Mouse (Mus musculus) cerebellum, postnatal 36 days (tissue): ENCODE data around the gene Olfr43.

Experiments used
- DNase-seq, 2 experiments: peaks; one replicate each; pipeline ENCODE4 v3.0.0; 2021 to 2022; ENCODE audit warnings: mixed read lengths in 2 of 2

Olfr43 gene

GRCm38 (mm10) chr11:74211279-74211678 is at the start of gene Olfr43:
Gene Olfr43, minus strand, starts transcription at chr11:74211379.
- no peak for DNase-seq

- no peak for DNase-seq
Measured at GRCm38 (mm10) chr11:74259508-74259907, 48.3 kb upstream of the Olfr43 start, which contains the start of gene Olfr406. Gene Olfr406, plus strand, starts transcription at chr11:74259808.

- DNase-seq = no peak
Measured at GRCm38 (mm10) chr11:74241201-74241600, 30.0 kb upstream of the Olfr43 start.

- no peak for DNase-seq
Measured at GRCm38 (mm10) chr11:74185949-74186348, 25.2 kb downstream of the Olfr43 start, which contains the start of gene Olfr403. Gene Olfr403, plus strand, starts transcription at chr11:74186249.

- no peak for DNase-seq
Measured at GRCm38 (mm10) chr11:74183745-74184144, 27.4 kb downstream of the Olfr43 start.

- no peak for DNase-seq
Measured at GRCm38 (mm10) chr11:74183168-74183567, 28.0 kb downstream of the Olfr43 start.

- no peak for DNase-seq
Measured at GRCm38 (mm10) chr11:74168771-74169170, 42.4 kb downstream of the Olfr43 start.
